Comparison of ENCODE assay signal across 10 mouse cellular contexts in genomic region chr6:144710816-144711215, GRCm38 (mm10).
A peak's percentile ranks its signal among the peaks of the same experiment; 100 is the strongest.
DNase-seq lines count a peak whose midpoint lies in the region; ATAC-seq and TF ChIP-seq lines count a peak whose summit lies in the region.
"Had no signal": no experiment of that assay in that cellular context is flagged by ENCODE, and none has a peak within 500 bp of the region (broad histone marks: within the 10 kb centered on the region; RNA-seq: fewer than 3 reads in every experiment).

No protein-coding gene starts in this region.

- no peaks in the 10 kb centered on the region for H3K27me3 ChIP-seq in heart, embryonic 15.5 days
- H3K27me3 ChIP-seq: limb, embryonic 15.5 days had no signal

- H3K27ac ChIP-seq in heart, embryonic 15.5 days: peak overlapping the region; percentile 10; the same call in 1 of the 2 replicates
- H3K27ac ChIP-seq: limb, embryonic 15.5 days had no signal

- 23% methylated on average over 5 of the region's 5 CpGs for WGBS in heart, embryonic 15.5 days
- 27% methylated on average over 5 of the region's 5 CpGs for WGBS in lung, adult 2 months

- peaks cover 18% of the 10 kb centered on the region for H3K4me1 ChIP-seq in heart, embryonic 15.5 days (replicated peaks)
- H3K4me1 ChIP-seq in lung, adult 2 months (ENCODE audit: control insufficient read depth, insufficient read depth, low read length): peaks cover 11% of the 10 kb centered on the region
- H3K4me1 ChIP-seq: limb, embryonic 15.5 days had no signal

- H3K4me3 ChIP-seq in heart, embryonic 15.5 days: no peak overlapping the region
- no peak overlapping the region for H3K4me3 ChIP-seq in lung, adult 2 months (replicated peaks; ENCODE audit: extremely low read depth, low read depth, low read length)
- H3K4me3 ChIP-seq: limb, embryonic 15.5 days had no signal

- H3K9ac ChIP-seq in heart, embryonic 15.5 days: no peak overlapping the region
- H3K9ac ChIP-seq: limb, embryonic 15.5 days had no signal

- H3K4me2 ChIP-seq in heart, embryonic 15.5 days: no peak overlapping the region
- H3K4me2 ChIP-seq: limb, embryonic 15.5 days had no signal

- no peaks in the 10 kb centered on the region for H3K9me3 ChIP-seq in heart, embryonic 15.5 days (replicated peaks)
- H3K9me3 ChIP-seq: limb, embryonic 15.5 days had no signal

- peak; percentile 70 for ATAC-seq in frontal cortex, adult (ENCODE audit: low TSS enrichment)
- ATAC-seq in heart, embryonic 15.5 days (replicated peaks; ENCODE audit: insufficient number of reproducible peaks, insufficient read depth, low FRiP score, low read depth): no peak; the same call in 1 of the 2 replicates
- no peak for ATAC-seq in cerebellum, adult (ENCODE audit: insufficient number of reproducible peaks, low FRiP score, low TSS enrichment)

- DNase-seq in frontal cortex, postnatal 25 days (ENCODE audit: low spot score in 2 of 2): no peak
- DNase-seq in adrenal gland, adult 2 months: peak; percentile 81
- DNase-seq in lung, adult 2 months: peak; percentile 18
- DNase-seq in T-cell, adult 2 months (ENCODE audit: low spot score): no peak
- DNase-seq in thymus, postnatal 4 days: no peak

- TF ChIP-seq CTCF in lung, adult 2 months (IDR thresholded peaks at IDR 0.05; ENCODE audit: insufficient read depth, low read length): no peak

- TF ChIP-seq POLR2A in lung, adult 2 months (IDR thresholded peaks at IDR 0.05; ENCODE audit: borderline replicate concordance, extremely low read depth, low read depth, low read length): no peak

- H3K36me3 ChIP-seq in heart, embryonic 15.5 days: no peaks in the 10 kb centered on the region
- H3K36me3 ChIP-seq: G1E; limb, embryonic 15.5 days had no signal

Comparison
In these comparisons a context has a peak if more than half of its experiments do, and no peak if none do; other contexts are left out.
1. DNase-seq: peak in adrenal gland, adult 2 months (single experiment) and lung, adult 2 months (single experiment); none in frontal cortex, postnatal 25 days (0 of 2), T-cell, adult 2 months (single experiment) and thymus, postnatal 4 days (single experiment).